Mouse (Mus musculus): ENCODE measurements around the gene Dgki. TPM values are rescaled to one million over a fixed set of nuclear protein-coding genes. Genes with fewer than 3 reads are reported as not detected.
A peak's percentile ranks its signal among the peaks of the same experiment; 100 is the strongest.

Dgki gene
- polyA plus RNA-seq, 1 experiment from 2014 or later: 7.6 TPM

- H3K4me3 ChIP-seq (ENCODE audit: low read depth, low read length): no peak overlapping the region
- no peak for ATAC-seq
- no peaks in the 10 kb centered on the region for H3K27me3 ChIP-seq (ENCODE audit: control insufficient read depth, insufficient read depth, low read depth, low read length)
- H3K4me2 ChIP-seq (ENCODE audit: low read length): no peak overlapping the region
- H3K9me3 ChIP-seq (replicated peaks; ENCODE audit: control insufficient read depth, low read length, poor library complexity, severe bottlenecking): no peaks in the 10 kb centered on the region
- 29% methylated on average over 7 of the region's 7 CpGs for WGBS
- H3K4me1 ChIP-seq (ENCODE audit: control insufficient read depth, insufficient read depth, low read length): peaks cover 27% of the 10 kb centered on the region
- no peaks in the 10 kb centered on the region for H3K36me3 ChIP-seq (ENCODE audit: control insufficient read depth, insufficient read depth, low read length)
- no peak overlapping the region for H3K27ac ChIP-seq (ENCODE audit: low read length)
- H3K9ac ChIP-seq (ENCODE audit: low read depth, low read length): no peak overlapping the region
These were observed 28.7 kb upstream of the Dgki start for GRCm38 (mm10) chr6:37328671-37329070.

GRCm38 (mm10) chr6:37327519-37327918 lies 27.5 kb upstream of the Dgki start:
- H3K27ac ChIP-seq (ENCODE audit: low read length): 0 out of 2 replicates have a peak overlapping the region, but pooled peaks have one; percentile 38
- no peaks in the 10 kb centered on the region for H3K9me3 ChIP-seq (replicated peaks; ENCODE audit: control insufficient read depth, low read length, poor library complexity, severe bottlenecking)
- no peaks in the 10 kb centered on the region for H3K36me3 ChIP-seq (ENCODE audit: control insufficient read depth, insufficient read depth, low read length)
- peaks cover 27% of the 10 kb centered on the region for H3K4me1 ChIP-seq (ENCODE audit: control insufficient read depth, insufficient read depth, low read length)
- ATAC-seq: no peak; the same call in 1 of the 2 replicates
- no peaks in the 10 kb centered on the region for H3K27me3 ChIP-seq (ENCODE audit: control insufficient read depth, insufficient read depth, low read depth, low read length)
- H3K4me2 ChIP-seq (ENCODE audit: low read length): no peak overlapping the region
- no peak overlapping the region for H3K4me3 ChIP-seq (ENCODE audit: low read depth, low read length)
- 0 out of 2 replicates have a peak overlapping the region, but pooled peaks have one; percentile 22 for H3K9ac ChIP-seq (ENCODE audit: low read depth, low read length)
- 38% methylated on average over 6 of the region's 6 CpGs for WGBS

GRCm38 (mm10) chr6:37326603-37326955 lies 26.6 kb upstream of the Dgki start:
- Histone ChIP-seq H3K36me3 (ENCODE audit: control insufficient read depth, insufficient read depth, low read length) (no peaks in the 10 kb centered on the region), H3K4me3 (ENCODE audit: low read depth, low read length) (no peak overlapping the region), H3K9me3 (replicated peaks; ENCODE audit: control insufficient read depth, low read length, poor library complexity, severe bottlenecking) (no peaks in the 10 kb centered on the region), H3K4me2 (ENCODE audit: low read length) (no peak overlapping the region), H3K27me3 (ENCODE audit: control insufficient read depth, insufficient read depth, low read depth, low read length) (no peaks in the 10 kb centered on the region), H3K4me1 (ENCODE audit: control insufficient read depth, insufficient read depth, low read length) (peaks cover 27% of the 10 kb centered on the region), H3K9ac (ENCODE audit: low read depth, low read length) (no peak overlapping the region), H3K27ac (ENCODE audit: low read length) (0 out of 2 replicates have a peak overlapping the region, but pooled peaks have one; percentile 12)
- 36% methylated on average over 8 of the region's 8 CpGs for WGBS
- ATAC-seq: no peak

DNA sequence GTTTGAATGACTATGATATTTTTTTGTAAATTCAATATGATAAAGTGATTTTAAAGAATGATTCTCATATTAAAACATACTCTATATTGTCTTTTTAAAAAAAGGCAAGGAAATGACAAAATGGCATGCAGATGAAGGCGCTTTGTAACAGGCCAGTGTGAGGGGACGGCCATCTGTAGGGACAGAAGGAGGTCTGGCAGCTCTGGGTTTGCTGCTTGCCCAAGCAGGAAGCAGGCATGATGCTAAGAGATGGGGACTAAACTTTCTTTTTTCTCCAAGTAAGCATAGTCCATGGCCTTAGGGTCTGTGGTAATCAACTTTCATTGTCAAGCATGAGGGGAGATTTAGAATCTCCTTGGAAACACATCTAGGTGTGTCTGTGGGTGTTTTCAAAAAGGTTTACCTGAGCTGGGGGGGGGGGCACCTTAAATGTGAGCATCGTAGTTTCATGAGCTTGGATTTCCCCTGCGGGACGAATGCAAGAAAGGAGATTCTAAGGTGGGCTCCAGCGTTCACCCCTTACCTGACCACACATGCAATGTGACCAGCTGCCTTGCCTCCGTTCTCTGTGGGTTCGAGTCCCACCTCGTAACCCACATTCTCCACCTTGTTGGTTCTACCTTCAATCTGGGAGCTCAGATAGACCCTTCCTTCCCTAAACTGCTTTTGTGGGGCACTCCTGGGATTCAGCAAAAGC lies 26.1 kb upstream of the Dgki start:
- no peak overlapping the region for H3K4me3 ChIP-seq (ENCODE audit: low read depth, low read length)
- no peaks in the 10 kb centered on the region for H3K9me3 ChIP-seq (replicated peaks; ENCODE audit: control insufficient read depth, low read length, poor library complexity, severe bottlenecking)
- no peaks in the 10 kb centered on the region for H3K36me3 ChIP-seq (ENCODE audit: control insufficient read depth, insufficient read depth, low read length)
- no peak overlapping the region for H3K4me2 ChIP-seq (ENCODE audit: low read length)
- H3K27me3 ChIP-seq (ENCODE audit: control insufficient read depth, insufficient read depth, low read depth, low read length): no peaks in the 10 kb centered on the region
- H3K4me1 ChIP-seq (ENCODE audit: control insufficient read depth, insufficient read depth, low read length): peaks cover 27% of the 10 kb centered on the region
- H3K9ac ChIP-seq (ENCODE audit: low read depth, low read length): no peak overlapping the region
- 95% methylated on average over 9 of the region's 9 CpGs for WGBS
- no peak for ATAC-seq
- H3K27ac ChIP-seq (ENCODE audit: low read length): 0 out of 2 replicates have a peak overlapping the region, but pooled peaks have one; percentile 12

DNA sequence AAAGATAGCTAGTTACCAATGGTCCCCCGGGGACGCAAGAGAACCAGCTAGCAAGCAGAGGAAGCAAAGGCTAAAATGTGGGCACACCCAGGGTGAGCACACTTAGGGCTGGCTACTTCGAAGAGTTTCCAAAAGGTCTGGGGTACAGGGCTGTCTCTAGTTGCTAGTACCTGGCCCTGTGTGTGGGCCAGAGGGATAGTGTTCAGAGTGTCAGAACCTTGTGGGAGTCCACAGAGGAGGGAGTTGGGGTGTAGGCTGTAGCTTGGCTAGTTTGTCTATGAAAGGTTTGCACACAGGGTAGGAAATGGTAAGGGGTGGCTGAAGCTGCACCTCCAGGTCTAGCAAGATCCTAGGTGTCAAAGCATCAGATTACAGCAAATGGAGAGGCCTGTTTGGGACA lies 25.1 kb upstream of the Dgki start:
- H3K4me2 ChIP-seq (ENCODE audit: low read length): no peak overlapping the region
- H3K4me3 ChIP-seq (ENCODE audit: low read depth, low read length): no peak overlapping the region
- ATAC-seq: no peak
- H3K27me3 ChIP-seq (ENCODE audit: control insufficient read depth, insufficient read depth, low read depth, low read length): no peaks in the 10 kb centered on the region
- H3K36me3 ChIP-seq (ENCODE audit: control insufficient read depth, insufficient read depth, low read length): no peaks in the 10 kb centered on the region
- WGBS: 88% methylated on average over 3 of the region's 3 CpGs
- H3K4me1 ChIP-seq (ENCODE audit: control insufficient read depth, insufficient read depth, low read length): peaks cover 20% of the 10 kb centered on the region
- no peak overlapping the region for H3K9ac ChIP-seq (ENCODE audit: low read depth, low read length)
- no peaks in the 10 kb centered on the region for H3K9me3 ChIP-seq (replicated peaks; ENCODE audit: control insufficient read depth, low read length, poor library complexity, severe bottlenecking)
- no peak overlapping the region for H3K27ac ChIP-seq (ENCODE audit: low read length)

GRCm38 (mm10) chr6:37322641-37323040 lies 22.7 kb upstream of the Dgki start:
- no peak for ATAC-seq
- no peak overlapping the region for H3K4me2 ChIP-seq (ENCODE audit: low read length)
- no peaks in the 10 kb centered on the region for H3K36me3 ChIP-seq (ENCODE audit: control insufficient read depth, insufficient read depth, low read length)
- no peak overlapping the region for H3K9ac ChIP-seq (ENCODE audit: low read depth, low read length)
- H3K27me3 ChIP-seq (ENCODE audit: control insufficient read depth, insufficient read depth, low read depth, low read length): no peaks in the 10 kb centered on the region
- H3K4me1 ChIP-seq (ENCODE audit: control insufficient read depth, insufficient read depth, low read length): peaks cover 10% of the 10 kb centered on the region
- no peaks in the 10 kb centered on the region for H3K9me3 ChIP-seq (replicated peaks; ENCODE audit: control insufficient read depth, low read length, poor library complexity, severe bottlenecking)
- no peak overlapping the region for H3K4me3 ChIP-seq (ENCODE audit: low read depth, low read length)
- H3K27ac ChIP-seq (ENCODE audit: low read length): no peak overlapping the region
- 93% methylated on average over 7 of the region's 7 CpGs for WGBS

- Histone ChIP-seq H3K9ac (ENCODE audit: low read depth, low read length) (no peak overlapping the region), H3K9me3 (replicated peaks; ENCODE audit: control insufficient read depth, low read length, poor library complexity, severe bottlenecking) (no peaks in the 10 kb centered on the region), H3K27ac (ENCODE audit: low read length) (no peak overlapping the region), H3K27me3 (ENCODE audit: control insufficient read depth, insufficient read depth, low read depth, low read length) (no peaks in the 10 kb centered on the region), H3K4me1 (ENCODE audit: control insufficient read depth, insufficient read depth, low read length) (peaks cover 6% of the 10 kb centered on the region), H3K4me3 (ENCODE audit: low read depth, low read length) (no peak overlapping the region), H3K36me3 (ENCODE audit: control insufficient read depth, insufficient read depth, low read length) (no peaks in the 10 kb centered on the region), H3K4me2 (ENCODE audit: low read length) (no peak overlapping the region)
- ATAC-seq: no peak
- 89% methylated on average over 9 of the region's 9 CpGs for WGBS
These were observed 22.1 kb upstream of the Dgki start for GRCm38 (mm10) chr6:37322088-37322487.

- Histone ChIP-seq H3K9ac (ENCODE audit: low read depth, low read length) (no peak overlapping the region), H3K27ac (ENCODE audit: low read length) (no peak overlapping the region), H3K4me3 (ENCODE audit: low read depth, low read length) (no peak overlapping the region), H3K4me2 (ENCODE audit: low read length) (no peak overlapping the region), H3K4me1 (ENCODE audit: control insufficient read depth, insufficient read depth, low read length) (no peaks in the 10 kb centered on the region), H3K27me3 (ENCODE audit: control insufficient read depth, insufficient read depth, low read depth, low read length) (no peaks in the 10 kb centered on the region), H3K36me3 (ENCODE audit: control insufficient read depth, insufficient read depth, low read length) (no peaks in the 10 kb centered on the region), H3K9me3 (replicated peaks; ENCODE audit: control insufficient read depth, low read length, poor library complexity, severe bottlenecking) (no peaks in the 10 kb centered on the region)
- WGBS: 90% methylated on average over 5 of the region's 5 CpGs
- no peak for ATAC-seq
These were observed 17.9 kb upstream of the Dgki start for GRCm38 (mm10) chr6:37317904-37318303.

DNA sequence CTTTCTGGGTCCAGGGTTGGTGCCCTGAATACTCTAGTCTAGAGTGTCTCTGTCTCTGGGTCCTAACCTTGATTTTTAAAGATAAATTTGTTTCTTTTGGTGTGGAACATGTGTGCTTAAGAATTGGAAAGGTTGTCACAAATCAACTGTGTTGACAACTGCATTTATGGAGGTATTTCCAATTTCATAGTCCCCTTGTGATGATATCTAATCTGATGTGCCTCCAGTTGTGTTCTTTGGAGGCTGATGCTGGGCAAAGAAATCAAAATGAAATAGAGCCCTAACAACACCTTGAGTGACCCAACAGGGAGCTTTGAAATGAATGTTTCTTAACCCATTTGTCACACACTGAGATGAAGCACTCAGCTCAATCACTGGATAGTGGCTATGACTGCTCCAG lies 15.5 kb upstream of the Dgki start:
- no peak overlapping the region for H3K27ac ChIP-seq (ENCODE audit: low read length)
- H3K36me3 ChIP-seq (ENCODE audit: control insufficient read depth, insufficient read depth, low read length): no peaks in the 10 kb centered on the region
- no peaks in the 10 kb centered on the region for H3K27me3 ChIP-seq (ENCODE audit: control insufficient read depth, insufficient read depth, low read depth, low read length)
- no peak for ATAC-seq
- no peaks in the 10 kb centered on the region for H3K4me1 ChIP-seq (ENCODE audit: control insufficient read depth, insufficient read depth, low read length)
- no peak overlapping the region for H3K4me3 ChIP-seq (ENCODE audit: low read depth, low read length)
- H3K4me2 ChIP-seq (ENCODE audit: low read length): no peak overlapping the region
- no peak overlapping the region for H3K9ac ChIP-seq (ENCODE audit: low read depth, low read length)
- H3K9me3 ChIP-seq (replicated peaks; ENCODE audit: control insufficient read depth, low read length, poor library complexity, severe bottlenecking): no peaks in the 10 kb centered on the region
